Mouse (Mus musculus): ENCODE measurements around the gene Serpine3.

- TF ChIP-seq EP300 (IDR thresholded peaks at IDR 0.05; ENCODE audit: low read depth), result no peak
- no peak for TF ChIP-seq CTCF (IDR thresholded peaks at IDR 0.05; ENCODE audit: low read depth)
These were observed 68.4 kb downstream of the Serpine3 start for GRCm38 (mm10) chr14:62731902-62732301.

Measured in liver, embryonic 14.5 days (tissue).